In the genomic region with DNA sequence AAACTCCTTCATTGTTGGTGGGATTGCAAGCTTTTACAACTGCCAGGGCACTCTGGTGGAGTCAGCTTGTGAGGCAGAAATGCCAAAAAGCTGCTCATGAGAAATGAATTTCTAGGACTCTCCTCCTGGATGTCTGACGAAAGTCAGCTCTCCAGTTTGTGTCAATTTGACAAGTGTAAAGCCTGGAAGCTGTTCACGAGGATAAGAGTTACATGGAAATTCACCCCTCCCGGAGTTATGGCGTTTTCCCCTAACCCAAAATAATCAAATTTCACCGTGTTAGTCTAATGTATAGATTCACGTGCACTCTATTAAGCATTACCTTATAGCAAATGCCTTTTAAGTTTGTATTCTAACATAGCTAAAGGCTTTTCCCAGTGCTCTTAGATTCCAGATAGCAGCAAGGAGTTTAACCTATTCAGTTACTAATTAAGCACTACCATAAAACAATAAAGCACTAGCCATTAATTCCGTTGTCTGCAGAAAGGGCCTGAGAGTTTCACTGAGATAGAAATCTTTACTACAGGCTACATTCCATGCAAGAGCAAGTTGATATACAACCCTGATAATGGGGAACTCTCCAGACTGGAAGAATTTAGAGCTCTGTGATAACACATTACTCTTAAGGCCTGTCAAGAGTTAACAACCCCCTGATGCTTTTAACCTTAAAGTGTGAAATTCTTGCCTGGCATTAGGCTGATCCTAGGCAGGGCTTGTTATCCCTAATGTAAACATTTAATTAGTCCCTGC, we compare ENCODE assay signal across 15 mouse cellular contexts. TPM values are rescaled to one million over a fixed set of nuclear protein-coding genes. Genes with fewer than 3 reads are reported as not detected.
DNase-seq lines count a peak whose midpoint lies in the region; ATAC-seq lines count a peak whose summit lies in the region.
"Not testable (repeated sequence)": the region's sequence is repeated elsewhere in the genome, so short reads cannot be mapped to it uniquely, and the experiment has no call there.
"Had no signal": no experiment of that assay in that cellular context is flagged by ENCODE, and none has a peak within 500 bp of the region (broad histone marks: within the 10 kb centered on the region; RNA-seq: fewer than 3 reads in every experiment).

No protein-coding gene starts in this region.

- peak; percentile 3 for DNase-seq in mesoderm, embryonic 11.5 days (ENCODE audit: low read depth, low spot score)

- H3K4me1 ChIP-seq in intestine, embryonic 16.5 days (ENCODE audit: control insufficient read depth, insufficient read depth, low read length); kidney, embryonic 14.5 days (ENCODE audit: control insufficient read depth, insufficient read depth, low read length); kidney, embryonic 16.5 days (ENCODE audit: insufficient read depth, low read length): not testable (repeated sequence)

- WGBS in intestine, embryonic 16.5 days: 49% methylated on average over 7 of the region's 7 CpGs
- 19% methylated on average over 7 of the region's 7 CpGs for WGBS in kidney, embryonic 14.5 days
- 18% methylated on average over 7 of the region's 7 CpGs for WGBS in kidney, embryonic 16.5 days

- H3K4me3 ChIP-seq in intestine, embryonic 16.5 days (ENCODE audit: low read length); kidney, embryonic 14.5 days (ENCODE audit: low read length); kidney, embryonic 16.5 days (ENCODE audit: low read length): not testable (repeated sequence)

- not testable (repeated sequence) for H3K36me3 ChIP-seq in intestine, embryonic 16.5 days (ENCODE audit: control insufficient read depth, insufficient read depth, low read length); kidney, embryonic 14.5 days (ENCODE audit: control insufficient read depth, insufficient read depth, low read length); kidney, embryonic 16.5 days (ENCODE audit: insufficient read depth, low read length)

- not testable (repeated sequence) for H3K9me3 ChIP-seq in intestine, embryonic 16.5 days (ENCODE audit: control insufficient read depth, low read length); kidney, embryonic 14.5 days (ENCODE audit: control insufficient read depth, low read length); kidney, embryonic 16.5 days (ENCODE audit: low read length)

- H3K27ac ChIP-seq in intestine, embryonic 16.5 days (ENCODE audit: low read length); kidney, embryonic 14.5 days (ENCODE audit: low read depth, low read length); kidney, embryonic 16.5 days (ENCODE audit: low read length): not testable (repeated sequence)

- not testable (repeated sequence) for H3K9ac ChIP-seq in intestine, embryonic 16.5 days (ENCODE audit: low read depth, low read length); kidney, embryonic 14.5 days (ENCODE audit: low read depth, low read length); kidney, embryonic 16.5 days (replicated peaks; ENCODE audit: low read length)

- not testable (repeated sequence) for H3K4me2 ChIP-seq in intestine, embryonic 16.5 days (ENCODE audit: low read depth, low read length); kidney, embryonic 14.5 days (replicated peaks; ENCODE audit: low read depth, low read length); kidney, embryonic 16.5 days (replicated peaks; ENCODE audit: low read depth, low read length)

- peak; percentile 97 for ATAC-seq in intestine, embryonic 16.5 days
- ATAC-seq in kidney, embryonic 14.5 days (ENCODE audit: low FRiP score, low TSS enrichment): peak; percentile 79; the same call in 1 of the 2 replicates
- peak; percentile 84; the same call in 1 of the 2 replicates for ATAC-seq in kidney, embryonic 16.5 days (ENCODE audit: low FRiP score, low TSS enrichment)

- not testable (repeated sequence) for H3K27me3 ChIP-seq in intestine, embryonic 16.5 days (replicated peaks; ENCODE audit: control insufficient read depth, insufficient read depth, low read length); kidney, embryonic 14.5 days (ENCODE audit: control insufficient read depth, insufficient read depth, low read length); kidney, embryonic 16.5 days (ENCODE audit: insufficient read depth, low read length)

RNA-seq across cellular contexts. Expression of gene Gm8298, which starts 51.9 kb away (rescaled TPM):
- polyA plus RNA-seq in intestine, embryonic 16.5 days (2015; fragmentation: Nextera tagmentation; extraction: Ambion mirVana): not detected in 2 replicates
- not detected in 2 replicates for polyA plus RNA-seq in kidney, embryonic 14.5 days (2014; fragmentation: Nextera tagmentation; extraction: Ambion mirVana)
- not detected in 2 replicates for polyA plus RNA-seq in kidney, embryonic 16.5 days (2015; fragmentation: Nextera tagmentation; extraction: Ambion mirVana)
- polyA plus RNA-seq: adrenal gland, adult 2 months; brain, embryonic 14.5 days; C2C12; embryonic facial prominence, embryonic 11.5 days; embryonic facial prominence, embryonic 13.5 days; embryonic facial prominence, embryonic 15.5 days; erythroblast, embryonic 14.5 days; forebrain, embryonic 10.5 days; forebrain, embryonic 12.5 days; forebrain, embryonic 14.5 days; forebrain, embryonic 16.5 days had no signal
